Mouse (Mus musculus) heart, postnatal 0 days (tissue): Measurements from ENCODE around the gene Gstm5. TPM values are rescaled to one million over a fixed set of nuclear protein-coding genes. Genes with fewer than 3 reads are reported as not detected.

Source experiments
- ATAC-seq: fragments of 200-750 bp; cut with Nextera tagmentation; 2 replicates; pipeline ENCODE4 v1.8.0; 2017; ENCODE audit warnings: low read depth, moderate number of reproducible peaks, moderate library complexity; ENCODE audit not compliant: insufficient read depth
- DNase-seq: peaks from one replicate; pipeline ENCODE4 v3.0.0-alpha.2; 2016; ENCODE audit warnings: low spot score
- H3K27ac ChIP-seq: fragments of 300-500 bp; sonication (generic); 2 replicates; pipeline ENCODE4 v1.5.1; 2014; ENCODE audit warnings: low read depth, mild to moderate bottlenecking
- H3K27me3 ChIP-seq: fragments of 300-500 bp; sonication (generic); 2 replicates; pipeline ENCODE4 v1.6.1; 2014; ENCODE audit warnings: low read length, mixed read lengths; ENCODE audit not compliant: control insufficient read depth, insufficient read depth
- H3K36me3 ChIP-seq: fragments of 300-500 bp; sonication (generic); replicated peaks from 2 replicates; pipeline ENCODE4 v1.6.1; 2014; ENCODE audit warnings: low read length, mixed read lengths; ENCODE audit not compliant: control insufficient read depth, insufficient read depth
- H3K4me1 ChIP-seq: fragments of 300-500 bp; sonication (generic); 2 replicates; pipeline ENCODE4 v1.6.1; 2014; ENCODE audit warnings: antibody characterized with exemption; ENCODE audit not compliant: control insufficient read depth, insufficient read depth
- H3K4me2 ChIP-seq: fragments of 300-500 bp; sonication (generic); 2 replicates; pipeline ENCODE4 v1.6.1; 2014; ENCODE audit warnings: low read depth, mild to moderate bottlenecking, low read length, moderate library complexity
- H3K4me3 ChIP-seq: fragments of 300-500 bp; sonication (generic); 2 replicates; pipeline ENCODE4 v1.5.1; 2014; ENCODE audit warnings: low read depth, low read length
- H3K9ac ChIP-seq: fragments of 300-500 bp; sonication (generic); replicated peaks from 2 replicates; pipeline ENCODE4 v1.6.1; 2014; ENCODE audit warnings: low read depth, low read length, mixed read lengths
- H3K9me3 ChIP-seq: fragments of 300-500 bp; sonication (generic); replicated peaks from 2 replicates; pipeline ENCODE4 v1.6.1; 2016; ENCODE audit warnings: low read length; ENCODE audit not compliant: control insufficient read depth
- CTCF ChIP-seq: IDR thresholded peaks from 2 replicates; pipeline ENCODE4 v1.5.1; 2016; ENCODE audit warnings: antibody characterized with exemption, control low read depth, low read depth
- EP300 ChIP-seq: IDR thresholded peaks from 2 replicates; pipeline ENCODE4 v1.6.1; 2016; ENCODE audit warnings: antibody characterized with exemption, low read depth
- WGBS: fragments of 180-500 bp; shearing (Covaris S2); extraction: QIAGEN DNeasy Blood & Tissue Kit; methylation state at CpG from one replicate; pipeline ENCODE4 v1.1.7; 2014; 5-methylcytosine and 5-hydroxymethylcytosine counted together
- polyA plus RNA-seq: library from polyadenylated mRNA; unstranded; fragments of >200 nt; fragmentation: Nextera tagmentation; extraction: Ambion mirVana; gene quantifications from 2 replicates; pipeline ENCODE4 v1.2.1, GENCODE M21; 2015
- total RNA-seq: library from RNA; depleted of rRNA; stranded (reverse); fragments of >200 nt; gene quantifications from 2 replicates; pipeline ENCODE4 v1.2.3, GENCODE M21; 2014; ENCODE audit warnings: low replicate concordance

Gene Gstm5
- total and polyA plus RNA-seq, 2 experiments from 2014 or later, result 98.4 to 138 TPM

GRCm38 (mm10) chr3:107932128-107932527 lies 36.5 kb downstream of the Gstm5 start:
- DNase-seq (no peak), ATAC-seq (no peak)
- TF ChIP-seq EP300 (no peak), CTCF (no peak)
- 64% methylated on average over 6 of the region's 6 CpGs for WGBS
- peak overlapping the region; percentile 77 for H3K27ac ChIP-seq
- H3K27me3 ChIP-seq, result no peaks in the 10 kb centered on the region
- H3K4me2 ChIP-seq, result no peak overlapping the region
- no peaks in the 10 kb centered on the region for H3K9me3 ChIP-seq
- H3K4me1 ChIP-seq, result peaks cover 10% of the 10 kb centered on the region; the same call in 1 of the 2 replicates
- H3K9ac ChIP-seq, result no peak overlapping the region
- no peaks in the 10 kb centered on the region for H3K36me3 ChIP-seq
- no peak overlapping the region for H3K4me3 ChIP-seq

- H3K4me3 ChIP-seq, result no peak overlapping the region
- peaks cover 10% of the 10 kb centered on the region; the same call in 1 of the 2 replicates for H3K4me1 ChIP-seq
- H3K27me3 ChIP-seq, result no peaks in the 10 kb centered on the region
- H3K9ac ChIP-seq, result no peak overlapping the region
- 43% methylated on average over 3 of the region's 3 CpGs for WGBS
- H3K36me3 ChIP-seq, result no peaks in the 10 kb centered on the region
- no peaks in the 10 kb centered on the region for H3K9me3 ChIP-seq
- no peak overlapping the region for H3K27ac ChIP-seq
- no peak for ATAC-seq
- TF ChIP-seq EP300 (no peak), CTCF (no peak)
- H3K4me2 ChIP-seq, result no peak overlapping the region
- DNase-seq, result no peak
Measured at GRCm38 (mm10) chr3:107935268-107935667, 39.6 kb downstream of the Gstm5 start.

GRCm38 (mm10) chr3:107935888-107936287 lies 40.3 kb downstream of the Gstm5 start:
- no peak overlapping the region for H3K27ac ChIP-seq
- H3K4me2 ChIP-seq, result no peak overlapping the region
- H3K27me3 ChIP-seq, result no peaks in the 10 kb centered on the region
- ATAC-seq, result no peak
- no peak overlapping the region for H3K4me3 ChIP-seq
- no peak for DNase-seq
- peaks cover 16% of the 10 kb centered on the region for H3K4me1 ChIP-seq
- H3K9me3 ChIP-seq, result no peaks in the 10 kb centered on the region
- TF ChIP-seq EP300 (no peak), CTCF (no peak)
- no peak overlapping the region for H3K9ac ChIP-seq
- H3K36me3 ChIP-seq, result no peaks in the 10 kb centered on the region
- 22% methylated on average over 3 of the region's 3 CpGs for WGBS

GRCm38 (mm10) chr3:107939403-107939802 lies 43.8 kb downstream of the Gstm5 start:
- H3K4me1 ChIP-seq, result peaks cover 24% of the 10 kb centered on the region
- no peaks in the 10 kb centered on the region for H3K36me3 ChIP-seq
- TF ChIP-seq CTCF (peak; percentile 76), EP300 (no peak)
- ATAC-seq (peak; percentile 50; the same call in 1 of the 2 replicates), DNase-seq (peak; percentile 55)
- H3K27me3 ChIP-seq, result no peaks in the 10 kb centered on the region
- H3K4me3 ChIP-seq, result no peak overlapping the region
- no peak overlapping the region for H3K9ac ChIP-seq
- WGBS, result 38% methylated on average over 3 of the region's 3 CpGs
- H3K27ac ChIP-seq, result no peak overlapping the region
- no peak overlapping the region for H3K4me2 ChIP-seq
- no peaks in the 10 kb centered on the region for H3K9me3 ChIP-seq

- TF ChIP-seq EP300, result no peak
- TF ChIP-seq CTCF, result no peak
- no peak overlapping the region for H3K4me2 ChIP-seq
- DNase-seq (no peak), ATAC-seq (no peak)
- no peak overlapping the region for H3K9ac ChIP-seq
- H3K27me3 ChIP-seq, result no peaks in the 10 kb centered on the region
- 64% methylated on average over 4 of the region's 4 CpGs for WGBS
- H3K4me3 ChIP-seq, result no peak overlapping the region
- no peaks in the 10 kb centered on the region for H3K9me3 ChIP-seq
- H3K4me1 ChIP-seq, result peaks cover 24% of the 10 kb centered on the region
- H3K27ac ChIP-seq, result no peak overlapping the region
- H3K36me3 ChIP-seq, result no peaks in the 10 kb centered on the region
Measured at GRCm38 (mm10) chr3:107939830-107940229, 44.2 kb downstream of the Gstm5 start.

- Histone ChIP-seq H3K9me3 (no peaks in the 10 kb centered on the region), H3K4me3 (no peak overlapping the region), H3K27me3 (no peaks in the 10 kb centered on the region), H3K27ac (no peak overlapping the region), H3K4me1 (peaks cover 23% of the 10 kb centered on the region), H3K36me3 (no peaks in the 10 kb centered on the region), H3K4me2 (no peak overlapping the region), H3K9ac (no peak overlapping the region)
- TF ChIP-seq EP300 (no peak), CTCF (no peak)
- DNase-seq, result no peak
- 41% methylated on average over 7 of the region's 7 CpGs for WGBS
- no peak for ATAC-seq
Measured at GRCm38 (mm10) chr3:107940524-107940923, 44.9 kb downstream of the Gstm5 start.
